Mouse (Mus musculus) embryonic fibroblast, embryonic 13.5 days (primary cell): ENCODE results near the gene Esyt2.

ENCODE experiments used
- CTCF ChIP-seq: IDR thresholded peaks from 2 replicates; pipeline ENCODE4 v1.5.1; 2011; ENCODE audit warnings: mild to moderate bottlenecking, control low read depth, low read length, moderate library complexity, borderline replicate concordance; ENCODE audit not compliant: insufficient read depth
- POLR2A ChIP-seq: IDR thresholded peaks from 2 replicates; pipeline ENCODE4 v1.6.1; 2011; ENCODE audit warnings: low read depth, mild to moderate bottlenecking, control low read depth, low read length, moderate library complexity

DNA sequence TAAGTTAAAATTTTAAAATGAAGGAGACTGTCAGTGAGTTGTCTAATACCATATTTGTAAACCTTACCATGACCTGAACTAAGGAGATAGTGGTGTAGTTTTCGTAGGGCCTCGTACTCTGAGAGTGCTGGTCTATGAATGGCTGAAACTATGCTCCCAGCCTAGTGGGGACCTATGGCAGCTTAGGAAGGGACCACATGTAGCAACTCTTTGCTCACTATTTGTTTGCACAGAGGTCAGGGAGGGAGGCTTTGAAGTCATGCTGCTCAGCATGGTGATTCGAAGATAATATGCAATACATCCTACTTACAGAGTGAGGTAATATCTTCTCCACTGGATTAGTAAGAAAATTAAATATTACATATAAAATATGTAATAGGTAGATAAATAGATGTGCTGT is 73.7 kb downstream of the Esyt2 start:
- TF ChIP-seq CTCF, result no peak
- TF ChIP-seq POLR2A, result no peak
